Comparison of ENCODE assay signal across 32 mouse cellular contexts in the genomic region with DNA sequence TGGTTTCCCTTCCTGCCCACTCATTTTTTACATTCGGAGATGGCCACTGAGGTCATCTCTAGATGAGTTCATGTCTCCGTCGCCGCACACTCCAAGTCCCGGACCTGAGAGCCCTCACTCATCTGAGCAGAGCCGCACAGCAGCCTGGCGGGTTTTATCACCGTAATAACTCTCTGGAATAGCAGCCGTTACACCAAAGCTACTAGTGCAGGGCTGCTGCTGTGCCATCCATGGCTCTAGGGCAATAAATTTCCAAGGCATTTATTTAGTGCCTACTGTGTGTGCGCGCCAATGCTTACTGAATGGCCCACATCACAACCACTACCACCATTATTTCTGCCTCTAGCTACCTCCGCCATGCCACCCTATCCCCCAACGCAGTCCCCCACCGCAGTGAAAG.
"Had no signal": no experiment of that assay in that cellular context is flagged by ENCODE, and none has a peak within 500 bp of the region (broad histone marks: within the 10 kb centered on the region; RNA-seq: fewer than 3 reads in every experiment).

No protein-coding gene starts in this region.

- ATAC-seq: liver, embryonic 12.5 days; liver, postnatal 0 days; lung, postnatal 0 days; midbrain, embryonic 13.5 days; midbrain, embryonic 15.5 days; midbrain, embryonic 16.5 days had no signal

- H3K27me3 ChIP-seq: limb, embryonic 15.5 days; liver, embryonic 13.5 days; liver, embryonic 15.5 days; lung, embryonic 15.5 days; midbrain, embryonic 15.5 days had no signal

- DNase-seq: layer of hippocampus, postnatal 36 days; left cerebral cortex, postnatal 4 days; liver; liver, embryonic 13.5 days; liver, postnatal 0 days; lung, adult 18-20 months; lung, adult 2 months; lung, embryonic 14.5 days; lung, postnatal 10 days; lung, postnatal 14 days; lung, postnatal 36 days; lung, postnatal 4 days; midbrain, embryonic 14.5 days had no signal

- H3K9ac ChIP-seq: limb, embryonic 12.5 days; limb, embryonic 13.5 days; limb, embryonic 15.5 days; liver, embryonic 12.5 days; liver, embryonic 13.5 days; liver, embryonic 14.5 days; liver, embryonic 15.5 days; liver, postnatal 0 days; lung, embryonic 14.5 days; lung, embryonic 15.5 days; midbrain, embryonic 12.5 days; midbrain, embryonic 13.5 days; midbrain, embryonic 15.5 days had no signal

- H3K9me3 ChIP-seq: limb, embryonic 10.5 days; limb, embryonic 12.5 days; limb, embryonic 13.5 days; limb, embryonic 15.5 days; liver, embryonic 12.5 days; liver, embryonic 13.5 days; liver, embryonic 15.5 days; lung, embryonic 15.5 days; midbrain, embryonic 10.5 days; midbrain, embryonic 12.5 days; midbrain, embryonic 13.5 days; midbrain, embryonic 15.5 days had no signal

- H3K36me3 ChIP-seq: limb, embryonic 10.5 days; limb, embryonic 12.5 days; limb, embryonic 13.5 days; limb, embryonic 15.5 days; liver, embryonic 12.5 days; liver, embryonic 13.5 days; liver, embryonic 15.5 days; lung, embryonic 15.5 days; midbrain, embryonic 10.5 days; midbrain, embryonic 12.5 days; midbrain, embryonic 13.5 days; midbrain, embryonic 15.5 days had no signal

- H3K27ac ChIP-seq: left cerebral cortex, adult 2 months; limb, embryonic 10.5 days; limb, embryonic 12.5 days; limb, embryonic 13.5 days; limb, embryonic 15.5 days; liver, embryonic 12.5 days; liver, embryonic 13.5 days; liver, embryonic 14.5 days; liver, embryonic 15.5 days; lung, embryonic 15.5 days; macrophage; midbrain, embryonic 10.5 days; midbrain, embryonic 12.5 days; midbrain, embryonic 13.5 days; midbrain, embryonic 15.5 days had no signal

- H3K4me3 ChIP-seq: left cerebral cortex, adult 2 months; limb, embryonic 10.5 days; limb, embryonic 12.5 days; limb, embryonic 13.5 days; limb, embryonic 15.5 days; liver, embryonic 12.5 days; liver, embryonic 13.5 days; liver, embryonic 15.5 days; lung, embryonic 15.5 days; megakaryocyte, embryonic 14.5 days; midbrain, embryonic 10.5 days; midbrain, embryonic 12.5 days; midbrain, embryonic 13.5 days; midbrain, embryonic 15.5 days had no signal

- H3K4me2 ChIP-seq: limb, embryonic 12.5 days; limb, embryonic 13.5 days; limb, embryonic 15.5 days; liver, embryonic 11.5 days; liver, embryonic 12.5 days; liver, embryonic 13.5 days; liver, embryonic 15.5 days; lung, embryonic 14.5 days; lung, embryonic 15.5 days; midbrain, embryonic 11.5 days; midbrain, embryonic 12.5 days; midbrain, embryonic 13.5 days; midbrain, embryonic 15.5 days had no signal

- H3K4me1 ChIP-seq: limb, embryonic 13.5 days; limb, embryonic 15.5 days; liver, embryonic 12.5 days; liver, embryonic 13.5 days; liver, embryonic 15.5 days; lung, embryonic 15.5 days had no signal
